Mouse (Mus musculus): Measurements from ENCODE around the gene Ppp2ca.

The Ppp2ca gene

DNA sequence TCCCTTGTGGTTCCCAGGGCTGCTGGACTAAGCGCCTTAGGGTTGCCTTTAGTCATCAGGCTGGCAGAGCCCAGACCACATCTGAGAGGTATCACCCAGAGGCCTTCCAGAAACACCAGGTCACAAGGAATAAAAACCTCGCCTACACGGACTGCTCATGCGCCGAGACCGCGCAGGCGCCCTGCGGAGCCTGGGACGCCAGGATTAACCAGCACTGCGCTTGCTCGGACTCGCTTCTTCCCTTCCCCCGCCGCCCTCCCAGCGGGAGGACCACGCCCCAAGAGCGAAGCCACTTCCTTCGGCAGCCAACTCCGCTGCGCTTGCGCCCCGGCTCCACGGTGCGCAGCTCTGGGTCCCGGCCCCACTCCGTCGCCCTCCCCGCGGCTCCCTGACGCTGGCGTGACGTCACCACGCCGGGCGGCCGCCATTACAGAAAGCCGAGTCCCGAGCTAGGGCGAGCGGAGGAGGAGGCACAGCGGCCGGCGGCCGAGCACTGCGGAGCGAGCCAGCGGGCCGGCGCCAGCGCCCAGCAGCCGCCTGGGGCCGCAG lies at the start of gene Ppp2ca:
Gene Ppp2ca (plus strand): TSS at position 284 of the 549 bp plus-strand sequence.
- in situ Hi-C loops (cut with MboI; ENCODE audit: unreplicated experiment in 2 of 2): no loop called here

DNA sequence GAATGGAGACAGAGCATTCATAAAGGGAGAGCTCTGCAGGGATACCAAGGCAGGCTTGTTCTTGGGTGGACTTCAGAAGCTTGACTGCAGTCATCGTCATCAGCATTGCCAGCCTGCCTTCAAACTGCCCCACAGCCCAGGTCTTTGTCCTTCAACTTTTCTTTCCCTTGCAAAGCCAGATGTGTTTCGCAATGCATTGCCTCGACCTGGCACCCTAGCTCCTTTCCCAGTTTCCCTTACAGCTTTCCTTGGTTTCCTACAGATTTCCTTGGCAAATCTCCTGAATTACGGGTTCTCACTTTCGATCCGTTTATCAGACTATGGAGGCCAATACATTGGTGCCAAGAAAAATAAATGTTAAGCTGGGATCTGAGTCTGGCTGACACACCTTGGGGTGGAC lies 45.1 kb upstream of the Ppp2ca start:
- in situ Hi-C loops (cut with MboI; ENCODE audit: unreplicated experiment in 2 of 2): loop anchor here in 1 of 2 experiments (10.0 kb wide), 1 partner anchor 291 kb away; no protein-coding TSS in a partner anchor

DNA sequence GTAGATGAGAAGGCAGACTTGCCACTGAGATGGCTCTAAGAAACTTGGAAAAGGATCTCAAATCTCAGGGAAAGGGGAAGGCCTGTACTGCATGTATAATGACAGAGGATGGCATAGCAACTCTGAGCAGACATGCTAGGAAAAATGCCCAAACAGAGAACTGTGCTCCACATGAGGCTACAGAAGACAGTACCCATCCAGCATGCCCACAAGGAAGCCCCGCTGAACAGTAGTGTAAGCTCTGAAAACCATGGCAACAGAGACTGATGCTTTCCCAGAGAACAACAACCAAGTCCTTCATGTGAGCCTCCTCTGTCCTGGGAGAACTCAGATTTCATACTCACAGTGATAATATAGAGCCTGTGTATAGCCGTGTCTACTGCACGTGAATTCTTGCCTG lies 43.8 kb upstream of the Ppp2ca start:
- in situ Hi-C loops (cut with MboI; ENCODE audit: unreplicated experiment in 2 of 2): loop anchor here (5.0 to 10.0 kb wide), 2 partner anchors 158 to 290 kb away; partner anchors contain the start of gene Olfr1371 (in 1 of the 2)

DNA sequence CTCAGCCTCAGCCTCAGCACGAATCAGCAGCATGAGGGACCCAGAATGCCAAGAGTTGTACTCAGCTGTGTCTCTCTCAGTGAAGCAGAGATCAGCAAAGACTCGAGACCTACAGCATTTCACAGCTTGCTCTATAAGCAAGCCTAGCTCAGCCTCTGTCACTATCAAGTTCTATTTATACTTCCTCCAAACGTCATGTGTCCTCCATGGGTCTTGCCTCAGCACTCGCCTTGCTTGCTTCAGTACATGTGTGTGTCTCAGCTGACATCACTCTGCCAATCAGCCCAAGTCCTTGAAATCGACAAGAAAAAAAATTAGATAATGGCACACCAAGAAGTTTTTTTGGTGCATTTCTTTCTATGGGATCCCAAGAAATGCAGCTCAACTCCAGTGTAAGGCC lies 42.3 kb upstream of the Ppp2ca start:
- in situ Hi-C loops (cut with MboI; ENCODE audit: unreplicated experiment in 2 of 2): loop anchor here (5.0 to 10.0 kb wide), 2 partner anchors 156 to 289 kb away; partner anchors contain the start of gene Olfr1371 (in 1 of the 2)

GRCm38 (mm10) chr11:52059001-52059400 lies 39.5 kb upstream of the Ppp2ca start:
- in situ Hi-C loops (cut with MboI; ENCODE audit: unreplicated experiment in 2 of 2): loop anchor here (5.0 to 10.0 kb wide), 2 partner anchors 153 to 286 kb away; partner anchors contain the start of gene Olfr1371 (in 1 of the 2)

- in situ Hi-C loops (cut with MboI; ENCODE audit: unreplicated experiment in 2 of 2): loop anchor here (5.0 to 10.0 kb wide), 3 partner anchors 114 to 154 kb away; partner anchors contain the start of gene Olfr1371 (in 1 of the 2)
Observed at GRCm38 (mm10) chr11:52060315-52060714, 38.2 kb upstream of the Ppp2ca start.

DNA sequence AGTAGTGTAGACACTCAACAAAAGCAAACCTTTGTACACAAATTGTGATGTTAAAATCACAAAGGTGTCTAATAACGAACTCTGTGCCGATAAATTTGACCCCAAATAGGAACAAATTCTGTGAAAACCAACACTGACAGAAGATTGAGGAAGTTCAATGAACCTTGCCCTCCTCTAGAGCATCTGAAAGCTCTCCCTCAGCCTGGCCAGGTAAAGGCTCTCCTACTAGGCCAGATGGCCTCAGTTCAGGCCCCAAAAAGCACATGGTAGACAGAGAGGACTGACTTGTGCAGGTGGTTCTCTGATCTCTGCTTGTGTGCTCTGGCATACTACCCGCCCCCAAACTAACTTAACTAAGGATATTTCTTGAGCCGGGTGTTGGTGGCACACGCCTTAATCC lies 36.1 kb upstream of the Ppp2ca start:
- in situ Hi-C loops (cut with MboI; ENCODE audit: unreplicated experiment in 2 of 2): loop anchor here (5.0 to 10.0 kb wide), 3 partner anchors 112 to 152 kb away; partner anchors contain the start of gene Olfr1371 (in 1 of the 2)

GRCm38 (mm10) chr11:52064398-52064797 lies 34.1 kb upstream of the Ppp2ca start:
- in situ Hi-C loops (cut with MboI; ENCODE audit: unreplicated experiment in 2 of 2): loop anchor here (5.0 to 10.0 kb wide), 3 partner anchors 110 to 150 kb away; partner anchors contain the start of gene Olfr1371 (in 1 of the 2)

DNA sequence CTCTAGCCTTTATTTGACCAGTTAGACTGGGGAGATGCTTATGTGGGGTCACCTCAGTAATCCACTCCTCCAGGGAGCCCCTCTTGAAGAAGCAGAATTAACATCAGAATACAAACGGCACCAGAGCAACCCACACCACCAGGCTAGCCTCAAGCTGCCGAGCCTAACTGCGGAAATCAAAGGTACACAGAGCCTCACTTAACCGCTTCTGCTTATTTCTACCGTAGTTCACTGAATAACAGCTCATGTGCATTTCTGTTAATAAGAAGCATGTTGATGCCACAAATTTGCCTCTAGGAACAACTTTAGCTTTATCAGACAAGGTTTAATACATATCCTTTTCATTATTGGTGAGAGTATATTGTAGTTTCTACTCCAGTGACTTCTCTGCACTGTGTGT lies 32.6 kb upstream of the Ppp2ca start:
- in situ Hi-C loops (cut with MboI; ENCODE audit: unreplicated experiment in 2 of 2): loop anchor here in 1 of 2 experiments (10.0 kb wide), 2 partner anchors 109 to 149 kb away; partner anchors contain the start of gene Olfr1371

DNA sequence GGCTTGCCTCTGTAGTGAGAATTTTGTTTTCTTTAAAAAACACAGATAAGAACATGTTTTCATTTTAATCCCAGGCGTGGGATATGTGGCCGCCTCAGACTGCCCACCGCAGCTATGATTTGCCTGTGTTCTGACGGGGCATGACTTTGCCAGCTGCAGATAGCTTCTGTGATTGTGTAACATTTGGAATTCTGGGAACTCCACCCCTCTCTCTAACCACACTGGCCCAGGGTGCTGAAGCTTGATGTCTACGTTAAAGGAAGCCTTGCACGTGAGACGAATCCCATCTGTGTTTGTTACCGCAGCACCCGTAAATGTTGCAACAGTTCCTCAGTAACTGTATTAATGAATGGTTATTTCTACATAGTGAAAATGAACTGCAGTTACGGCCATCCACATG lies 26.7 kb upstream of the Ppp2ca start:
- in situ Hi-C loops (cut with MboI; ENCODE audit: unreplicated experiment in 2 of 2): no loop called here

DNA sequence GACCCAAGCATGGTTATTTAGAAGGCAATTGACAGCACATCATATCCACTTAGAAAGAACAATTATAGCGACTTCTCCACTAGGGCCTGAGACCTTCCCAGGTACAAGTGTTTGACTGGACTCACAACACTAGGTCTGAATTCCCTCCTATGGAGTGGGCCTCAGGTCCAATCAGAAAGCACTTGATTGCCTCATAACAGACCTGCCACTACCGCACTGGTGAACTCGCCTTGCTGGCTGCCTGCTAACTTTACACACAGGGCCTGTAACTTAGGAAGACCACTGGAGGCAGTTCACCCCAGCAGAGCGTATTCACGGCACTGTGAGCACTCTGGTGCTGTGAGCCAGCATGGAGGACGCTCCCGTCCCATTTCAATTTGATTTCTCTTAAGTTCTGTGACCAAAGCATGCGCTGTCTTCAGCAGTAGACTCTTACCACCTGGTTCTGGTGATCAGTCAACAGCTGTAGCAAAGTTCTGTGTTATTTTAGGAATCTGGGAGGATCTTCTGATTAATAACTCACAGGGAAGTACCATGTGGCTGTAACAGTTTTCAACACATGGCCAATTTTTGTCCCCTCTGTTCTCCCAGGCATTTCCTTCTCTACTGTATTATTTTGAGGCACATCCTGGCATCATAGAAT lies 24.8 kb upstream of the Ppp2ca start:
- in situ Hi-C loops (cut with MboI; ENCODE audit: unreplicated experiment in 2 of 2): no loop called here

- in situ Hi-C loops (cut with MboI; ENCODE audit: unreplicated experiment in 2 of 2): no loop called here
Observed at GRCm38 (mm10) chr11:52074626-52075470, 23.6 kb upstream of the Ppp2ca start.

DNA sequence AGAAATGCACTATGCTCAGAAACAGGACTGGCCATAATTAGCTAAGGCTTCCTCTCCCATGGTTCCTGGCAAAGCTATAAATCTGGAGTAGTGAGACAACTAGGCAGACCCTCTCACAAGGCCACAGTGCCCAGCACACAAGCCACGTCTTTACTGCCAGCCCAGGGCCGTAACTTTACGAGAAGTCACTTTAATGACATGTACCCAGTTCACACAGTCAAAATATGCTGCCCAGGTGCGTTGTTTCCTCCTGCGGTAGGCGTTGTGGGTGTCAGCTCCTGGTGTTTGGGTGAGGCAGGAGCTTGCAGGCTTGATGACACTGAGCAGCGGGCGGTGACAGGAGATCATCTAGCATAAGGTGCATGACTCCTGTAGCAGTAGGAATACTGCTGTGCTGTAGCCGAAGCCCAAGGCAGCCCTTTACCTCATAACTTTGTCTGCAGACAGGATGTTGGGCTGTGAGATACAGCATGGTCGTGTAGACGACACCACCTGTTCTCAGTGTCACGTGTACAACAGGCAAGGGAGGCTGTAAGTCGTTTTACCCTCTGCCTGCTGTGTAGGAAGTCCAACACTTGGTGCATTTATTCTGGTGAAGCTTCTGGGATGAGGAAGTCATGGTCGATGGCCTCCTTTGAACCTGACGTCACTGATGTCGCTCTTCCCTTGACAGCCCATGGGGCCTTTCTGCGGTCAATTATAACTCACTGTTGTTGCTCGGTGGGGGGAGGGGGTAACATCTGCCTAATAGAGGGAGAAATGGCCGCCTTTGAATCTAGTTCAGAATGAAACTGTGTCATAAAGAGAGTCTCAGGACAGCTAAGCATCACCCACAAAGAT lies 22.5 kb upstream of the Ppp2ca start:
- in situ Hi-C loops (cut with MboI; ENCODE audit: unreplicated experiment in 2 of 2): no loop called here

DNA sequence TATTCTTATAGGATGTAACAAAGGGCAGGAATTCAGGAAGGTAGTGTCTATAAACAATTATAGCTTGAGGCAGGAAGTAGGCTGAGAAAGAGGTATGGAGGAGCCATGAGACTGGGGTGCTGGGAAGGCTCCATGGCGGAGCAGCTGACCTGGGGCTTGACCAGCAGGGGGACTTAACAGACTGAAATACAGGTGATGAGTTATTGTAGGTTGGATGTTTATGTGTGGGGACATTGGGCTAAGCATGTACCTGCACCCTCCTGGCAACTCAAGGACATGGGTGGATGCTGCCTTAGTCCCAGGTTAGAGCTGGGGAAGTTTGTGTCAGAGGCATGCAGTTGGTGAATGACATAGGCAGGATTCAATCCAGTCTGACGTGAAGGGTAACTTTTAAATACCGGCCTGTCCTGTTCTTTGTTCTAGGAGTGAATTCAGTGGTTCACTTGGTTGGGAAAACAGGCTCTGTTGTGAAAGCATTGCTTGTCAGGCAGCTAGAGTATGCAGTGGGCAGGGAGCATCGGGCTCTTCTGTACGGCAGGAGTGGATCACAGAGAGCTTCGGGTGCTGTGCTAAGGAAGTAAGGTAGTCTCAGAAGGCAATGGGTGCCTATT lies 21.6 kb upstream of the Ppp2ca start:
- in situ Hi-C loops (cut with MboI; ENCODE audit: unreplicated experiment in 2 of 2): no loop called here

DNA sequence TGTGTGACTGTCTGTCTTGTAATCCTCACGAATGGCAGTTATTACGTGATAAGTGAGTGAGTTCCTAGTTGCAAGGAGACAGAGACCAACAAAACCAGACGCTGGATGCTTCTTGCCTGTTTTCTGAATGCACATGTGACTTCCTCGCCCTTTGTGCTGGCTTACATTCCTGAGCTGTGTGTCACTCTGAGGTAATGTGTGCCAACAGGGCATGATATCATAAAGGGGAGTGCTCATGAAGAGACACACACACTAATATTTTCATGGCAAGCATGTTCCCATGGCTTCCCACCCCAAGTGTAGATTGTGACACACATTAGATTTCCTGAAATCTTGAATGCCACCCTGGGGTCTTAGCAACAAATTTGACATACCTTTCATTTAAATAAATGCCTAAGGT lies 20.5 kb upstream of the Ppp2ca start:
- in situ Hi-C loops (cut with MboI; ENCODE audit: unreplicated experiment in 2 of 2): no loop called here

DNA sequence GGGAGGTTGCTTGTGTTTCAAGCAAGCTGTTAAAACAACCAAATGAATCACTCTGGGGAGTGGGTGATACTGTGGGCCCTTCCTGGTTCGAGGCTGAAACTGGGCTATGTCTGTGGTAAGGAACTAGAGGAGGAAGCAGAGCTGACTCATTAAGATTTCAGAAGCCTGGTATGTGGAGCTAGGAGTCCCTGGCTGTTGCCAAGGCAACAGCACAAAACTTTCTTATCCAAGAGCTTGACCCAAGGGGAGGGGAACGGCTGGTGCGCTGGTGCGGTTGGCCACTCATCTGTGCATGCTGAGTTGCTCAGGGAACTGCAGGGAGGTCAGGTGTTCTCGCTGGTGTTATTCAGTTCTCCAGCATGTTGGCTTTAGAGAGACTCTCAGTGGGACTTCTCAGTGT lies 18.5 kb upstream of the Ppp2ca start:
- in situ Hi-C loops (cut with MboI; ENCODE audit: unreplicated experiment in 2 of 2): no loop called here

DNA sequence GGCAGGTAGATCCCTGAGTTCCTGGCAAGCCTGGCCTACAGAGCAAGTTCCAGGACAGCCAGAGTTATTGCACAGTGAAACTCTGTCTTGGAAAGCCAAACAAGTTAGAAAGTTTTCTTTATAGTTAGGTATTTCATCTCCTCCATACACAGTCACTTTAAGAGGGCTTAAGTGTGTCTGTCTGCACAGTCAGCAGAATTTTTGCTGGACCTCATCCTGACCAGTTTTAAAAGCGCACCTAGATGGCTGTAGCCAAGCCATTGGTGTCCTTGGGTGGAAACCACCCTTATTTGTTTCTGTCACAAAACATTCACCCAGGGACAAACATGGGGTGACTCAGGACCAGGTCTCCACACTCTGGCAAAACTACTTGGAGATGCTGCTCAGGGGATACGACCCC lies 17.8 kb upstream of the Ppp2ca start:
- in situ Hi-C loops (cut with MboI; ENCODE audit: unreplicated experiment in 2 of 2): no loop called here

GRCm38 (mm10) chr11:52085857-52086203 lies 12.7 kb upstream of the Ppp2ca start:
- in situ Hi-C loops (cut with MboI; ENCODE audit: unreplicated experiment in 2 of 2): no loop called here

DNA sequence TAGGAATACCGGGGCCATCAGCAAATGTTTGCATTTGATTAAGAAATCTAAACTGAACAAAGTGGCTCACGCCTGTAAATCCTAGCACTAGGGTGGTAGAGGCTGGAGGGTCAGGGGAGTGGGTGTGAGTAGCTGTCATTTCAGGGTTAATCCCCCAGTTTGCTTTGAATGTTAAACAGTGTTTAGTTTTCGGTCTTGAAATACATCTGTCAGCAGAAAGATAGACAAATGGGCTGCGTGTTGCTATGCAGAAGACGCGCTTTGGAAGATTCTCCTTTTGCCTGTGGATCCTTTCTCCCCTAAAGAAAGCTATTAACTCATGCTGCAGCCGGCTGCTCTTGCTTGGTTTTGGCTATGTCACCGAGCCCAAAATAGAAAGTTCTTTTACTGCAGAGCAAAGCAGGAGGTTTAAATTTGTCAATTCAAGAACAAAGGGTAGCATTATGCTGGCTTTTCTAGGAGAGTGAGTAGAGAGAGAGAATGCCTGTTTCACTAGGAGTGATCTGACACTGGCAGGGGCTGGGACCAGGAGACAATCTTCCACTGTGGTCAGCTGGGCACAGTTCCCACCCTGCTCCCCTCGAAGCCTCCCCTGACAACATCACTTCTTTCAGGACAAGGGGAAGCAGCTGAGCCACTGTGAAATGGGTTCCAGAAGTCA lies 12.1 kb upstream of the Ppp2ca start:
- in situ Hi-C loops (cut with MboI; ENCODE audit: unreplicated experiment in 2 of 2): no loop called here

Data from v-Abl transformed pro-B cells (cell line).